Mouse (Mus musculus): Measurements from ENCODE around the gene Ank3.

DNA sequence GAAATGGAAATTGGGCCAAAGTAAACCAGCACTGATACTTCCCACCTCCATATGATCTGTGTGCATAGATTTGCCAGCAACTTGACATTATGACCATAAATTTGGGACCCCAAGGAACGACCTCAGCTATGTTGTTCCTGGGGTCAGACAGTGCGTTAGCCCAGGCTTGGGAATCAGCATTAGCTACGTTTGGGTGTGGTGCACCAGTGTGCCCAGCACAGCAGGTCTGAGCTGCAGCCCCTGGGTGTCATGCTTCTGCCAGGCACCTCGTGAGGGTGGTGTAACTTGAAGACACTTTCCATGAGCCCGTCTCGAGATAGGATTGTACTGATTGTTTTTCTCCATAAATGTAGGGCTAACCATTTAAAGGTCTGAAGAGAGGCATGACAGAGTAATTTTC lies 566.5 kb downstream of the Ank3 start:
- TF ChIP-seq CTCF (IDR thresholded peaks at IDR 0.05; ENCODE audit: low read depth) (no peak), EP300 (IDR thresholded peaks at IDR 0.05; ENCODE audit: low read depth) (no peak)

Data from liver, postnatal 0 days (tissue).